Mouse (Mus musculus): ENCODE data around the gene Olfr70. TPM values are rescaled to one million over a fixed set of nuclear protein-coding genes. Genes with fewer than 3 reads are reported as not detected.
A peak's percentile ranks its signal among the peaks of the same experiment; 100 is the strongest.

The Olfr70 gene
- polyA plus RNA-seq, 1 experiment = not detected

- Histone ChIP-seq H3K4me3 (no peak overlapping the region), H3K79me2 (ENCODE audit: control insufficient read depth, insufficient read depth) (no peaks in the 10 kb centered on the region), H3ac (ENCODE audit: control insufficient read depth, insufficient read length) (no peak overlapping the region), H3K27me3 (ENCODE audit: control insufficient read depth, insufficient read depth, insufficient read length) (peaks cover 30% of the 10 kb centered on the region), H3K36me3 (ENCODE audit: control insufficient read depth, insufficient read depth) (no peaks in the 10 kb centered on the region), H3K4me2 (ENCODE audit: low read depth) (no peak overlapping the region)
- TF ChIP-seq POLR2A (IDR thresholded peaks at IDR 0.05; ENCODE audit: insufficient read length, low read depth) = no peak
- no peak for TF ChIP-seq POLR2AphosphoS2 (IDR thresholded peaks at IDR 0.05; ENCODE audit: insufficient read length, low read depth)
- no peak for TF ChIP-seq CEBPB (IDR thresholded peaks at IDR 0.05; ENCODE audit: insufficient read depth, poor library complexity, severe bottlenecking)
- no peak for TF ChIP-seq MYOD1 (IDR thresholded peaks at IDR 0.05; ENCODE audit: control insufficient read depth in 1 of 3, insufficient read length in 2 of 3, low read depth in 2 of 3)
- TF ChIP-seq MYOG (IDR thresholded peaks at IDR 0.05; ENCODE audit: control insufficient read depth in 1 of 3, insufficient read depth in 1 of 3, insufficient read length in 2 of 3, low read depth in 2 of 3) = no peak
- no peak for TF ChIP-seq E2F4 (IDR thresholded peaks at IDR 0.05; ENCODE audit: insufficient read depth)
- no peak for TF ChIP-seq SRF (IDR thresholded peaks at IDR 0.05; ENCODE audit: control insufficient read depth, insufficient read length, low read depth)
- TF ChIP-seq USF1 (IDR thresholded peaks at IDR 0.05; ENCODE audit: low read depth) = no peak
- no peak for TF ChIP-seq TCF12 (IDR thresholded peaks at IDR 0.05; ENCODE audit: insufficient read depth, poor library complexity, severe bottlenecking)
- no peak for TF ChIP-seq MAX (IDR thresholded peaks at IDR 0.05; ENCODE audit: low read depth)
- TF ChIP-seq TCF3 (IDR thresholded peaks at IDR 0.05; ENCODE audit: insufficient read length, low read depth) = no peak
These were observed 25.0 kb downstream of the Olfr70 start for GRCm38 (mm10) chr4:43675608-43676007.

GRCm38 (mm10) chr4:43674974-43675373, 25.6 kb downstream of the Olfr70 start:
- TF ChIP-seq MYOG (IDR thresholded peaks at IDR 0.05; ENCODE audit: control insufficient read depth in 1 of 3, insufficient read depth in 1 of 3, insufficient read length in 2 of 3, low read depth in 2 of 3) (no peak), POLR2A (IDR thresholded peaks at IDR 0.05; ENCODE audit: insufficient read length, low read depth) (no peak), E2F4 (IDR thresholded peaks at IDR 0.05; ENCODE audit: insufficient read depth) (no peak), POLR2AphosphoS2 (IDR thresholded peaks at IDR 0.05; ENCODE audit: insufficient read length, low read depth) (no peak), REST (IDR thresholded peaks at IDR 0.05; ENCODE audit: insufficient read depth, insufficient read length) (no peak), MYOD1 (IDR thresholded peaks at IDR 0.05; ENCODE audit: control insufficient read depth in 1 of 3, insufficient read length in 2 of 3, low read depth in 2 of 3) (no peak), USF1 (IDR thresholded peaks at IDR 0.05; ENCODE audit: low read depth) (no peak), SRF (IDR thresholded peaks at IDR 0.05; ENCODE audit: control insufficient read depth, insufficient read length, low read depth) (no peak), CEBPB (IDR thresholded peaks at IDR 0.05; ENCODE audit: insufficient read depth, poor library complexity, severe bottlenecking) (no peak), TCF3 (IDR thresholded peaks at IDR 0.05; ENCODE audit: insufficient read length, low read depth) (no peak)
- H3K4me3 ChIP-seq = no peak overlapping the region
- H3K79me2 ChIP-seq (ENCODE audit: control insufficient read depth, insufficient read depth) = no peaks in the 10 kb centered on the region
- no peak overlapping the region for H3ac ChIP-seq (ENCODE audit: control insufficient read depth, insufficient read length)
- H3K36me3 ChIP-seq (ENCODE audit: control insufficient read depth, insufficient read depth) = no peaks in the 10 kb centered on the region
- H3K4me2 ChIP-seq (ENCODE audit: low read depth) = no peak overlapping the region
- peaks cover 28% of the 10 kb centered on the region for H3K27me3 ChIP-seq (ENCODE audit: control insufficient read depth, insufficient read depth, insufficient read length)

- H3K4me3 ChIP-seq = no peak overlapping the region
- H3K79me2 ChIP-seq (ENCODE audit: control insufficient read depth, insufficient read depth) = no peaks in the 10 kb centered on the region
- no peaks in the 10 kb centered on the region for H3K36me3 ChIP-seq (ENCODE audit: control insufficient read depth, insufficient read depth)
- H3K27me3 ChIP-seq (ENCODE audit: control insufficient read depth, insufficient read depth, insufficient read length) = peaks cover 28% of the 10 kb centered on the region
- no peak overlapping the region for H3ac ChIP-seq (ENCODE audit: control insufficient read depth, insufficient read length)
- H3K4me2 ChIP-seq (ENCODE audit: low read depth) = no peak overlapping the region
- TF ChIP-seq MAX (IDR thresholded peaks at IDR 0.05; ENCODE audit: low read depth) = no peak
- no peak for TF ChIP-seq POLR2A (IDR thresholded peaks at IDR 0.05; ENCODE audit: insufficient read length, low read depth)
- no peak for TF ChIP-seq MYOG (IDR thresholded peaks at IDR 0.05; ENCODE audit: control insufficient read depth in 1 of 3, insufficient read depth in 1 of 3, insufficient read length in 2 of 3, low read depth in 2 of 3)
- no peak for TF ChIP-seq MYOD1 (IDR thresholded peaks at IDR 0.05; ENCODE audit: control insufficient read depth in 1 of 3, insufficient read length in 2 of 3, low read depth in 2 of 3)
- no peak for TF ChIP-seq POLR2AphosphoS2 (IDR thresholded peaks at IDR 0.05; ENCODE audit: insufficient read length, low read depth)
- no peak for TF ChIP-seq REST (IDR thresholded peaks at IDR 0.05; ENCODE audit: insufficient read depth, insufficient read length)
- TF ChIP-seq SRF (IDR thresholded peaks at IDR 0.05; ENCODE audit: control insufficient read depth, insufficient read length, low read depth) = no peak
- TF ChIP-seq CEBPB (IDR thresholded peaks at IDR 0.05; ENCODE audit: insufficient read depth, poor library complexity, severe bottlenecking) = no peak
- no peak for TF ChIP-seq TCF3 (IDR thresholded peaks at IDR 0.05; ENCODE audit: insufficient read length, low read depth)
- no peak for TF ChIP-seq USF1 (IDR thresholded peaks at IDR 0.05; ENCODE audit: low read depth)
- TF ChIP-seq E2F4 (IDR thresholded peaks at IDR 0.05; ENCODE audit: insufficient read depth) = no peak
- TF ChIP-seq TCF12 (IDR thresholded peaks at IDR 0.05; ENCODE audit: insufficient read depth, poor library complexity, severe bottlenecking) = no peak
These were observed 26.9 kb downstream of the Olfr70 start for GRCm38 (mm10) chr4:43673703-43674102.

DNA sequence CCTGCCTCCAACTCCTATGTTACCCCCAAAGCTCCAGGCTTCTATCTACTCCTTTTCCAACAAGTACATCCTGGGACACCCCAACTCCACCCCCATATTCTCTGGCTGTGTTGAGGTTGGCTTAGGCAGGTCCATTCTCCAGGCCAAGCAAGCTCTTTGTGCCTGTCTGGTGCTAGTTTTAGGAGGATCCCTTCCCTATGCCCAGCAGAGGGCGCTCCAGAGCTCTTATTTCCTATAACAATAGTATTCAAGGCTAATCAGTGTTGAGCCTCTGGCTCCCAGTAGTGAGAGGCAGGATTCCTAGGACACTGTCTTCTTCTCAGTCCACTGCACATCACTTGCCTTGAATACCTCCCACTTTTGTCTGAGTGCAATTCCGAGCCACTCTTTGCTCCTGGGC, 28.5 kb downstream of the Olfr70 start:
- TF ChIP-seq TCF12 (IDR thresholded peaks at IDR 0.05; ENCODE audit: insufficient read depth, poor library complexity, severe bottlenecking) = no peak
- TF ChIP-seq CEBPB (IDR thresholded peaks at IDR 0.05; ENCODE audit: insufficient read depth, poor library complexity, severe bottlenecking) = no peak
- TF ChIP-seq POLR2AphosphoS2 (IDR thresholded peaks at IDR 0.05; ENCODE audit: insufficient read length, low read depth) = no peak
- no peak for TF ChIP-seq USF1 (IDR thresholded peaks at IDR 0.05; ENCODE audit: low read depth)
- TF ChIP-seq MYOD1 (IDR thresholded peaks at IDR 0.05; ENCODE audit: control insufficient read depth in 1 of 3, insufficient read length in 2 of 3, low read depth in 2 of 3) = no peak
- TF ChIP-seq REST (IDR thresholded peaks at IDR 0.05; ENCODE audit: insufficient read depth, insufficient read length) = no peak
- Histone ChIP-seq H3K4me2 (ENCODE audit: low read depth) (no peak overlapping the region), H3ac (ENCODE audit: control insufficient read depth, insufficient read length) (no peak overlapping the region), H3K27me3 (ENCODE audit: control insufficient read depth, insufficient read depth, insufficient read length) (peaks cover 27% of the 10 kb centered on the region), H3K4me3 (no peak overlapping the region), H3K36me3 (ENCODE audit: control insufficient read depth, insufficient read depth) (no peaks in the 10 kb centered on the region), H3K79me2 (ENCODE audit: control insufficient read depth, insufficient read depth) (no peaks in the 10 kb centered on the region)

- Histone ChIP-seq H3K27me3 (ENCODE audit: control insufficient read depth, insufficient read depth, insufficient read length) (peaks cover 36% of the 10 kb centered on the region), H3K4me3 (peak overlapping the region; percentile 10), H3K4me2 (ENCODE audit: low read depth) (peak overlapping the region; percentile 75), H3ac (ENCODE audit: control insufficient read depth, insufficient read length) (peak overlapping the region; percentile 52), H3K36me3 (ENCODE audit: control insufficient read depth, insufficient read depth) (no peaks in the 10 kb centered on the region), H3K79me2 (ENCODE audit: control insufficient read depth, insufficient read depth) (no peaks in the 10 kb centered on the region)
- no peak for TF ChIP-seq USF1 (IDR thresholded peaks at IDR 0.05; ENCODE audit: low read depth)
- no peak for TF ChIP-seq TCF3 (IDR thresholded peaks at IDR 0.05; ENCODE audit: insufficient read length, low read depth)
- TF ChIP-seq E2F4 (IDR thresholded peaks at IDR 0.05; ENCODE audit: insufficient read depth) = no peak
- no peak for TF ChIP-seq SRF (IDR thresholded peaks at IDR 0.05; ENCODE audit: control insufficient read depth, insufficient read length, low read depth)
These were observed 31.2 kb downstream of the Olfr70 start for GRCm38 (mm10) chr4:43669428-43669794.
